Mouse (Mus musculus): ENCODE results near the gene Ndufaf2. TPM values are rescaled to one million over a fixed set of nuclear protein-coding genes. Genes with fewer than 3 reads are reported as not detected.
A peak's percentile ranks its signal among the peaks of the same experiment; 100 is the strongest.

Ndufaf2 gene
- polyA plus RNA-seq, 1 experiment: 4.8 TPM

- DNase-seq (ENCODE audit: low read depth): no peak
Observed at GRCm38 (mm10) chr13:108086036-108086435, 72.4 kb downstream of the Ndufaf2 start.

DNA sequence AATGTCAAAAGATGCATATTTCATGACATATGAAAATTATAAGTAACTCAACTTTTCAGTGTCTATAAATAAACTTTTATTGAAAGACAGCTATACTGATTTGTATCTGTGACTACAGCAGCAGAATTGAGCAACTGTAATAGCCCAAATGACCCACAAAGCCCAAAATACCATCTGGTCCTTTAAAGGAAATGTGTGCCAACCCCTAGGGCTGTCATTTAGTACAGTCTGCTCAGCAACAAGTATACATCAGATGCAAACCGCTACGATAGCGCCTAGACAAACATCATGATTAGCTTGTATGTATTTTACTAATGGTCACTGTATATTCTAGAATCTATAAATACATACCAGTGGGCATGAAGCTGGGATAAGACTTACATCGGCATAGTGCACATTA, 74.3 kb downstream of the Ndufaf2 start:
- DNase-seq (ENCODE audit: low read depth): no peak

DNA sequence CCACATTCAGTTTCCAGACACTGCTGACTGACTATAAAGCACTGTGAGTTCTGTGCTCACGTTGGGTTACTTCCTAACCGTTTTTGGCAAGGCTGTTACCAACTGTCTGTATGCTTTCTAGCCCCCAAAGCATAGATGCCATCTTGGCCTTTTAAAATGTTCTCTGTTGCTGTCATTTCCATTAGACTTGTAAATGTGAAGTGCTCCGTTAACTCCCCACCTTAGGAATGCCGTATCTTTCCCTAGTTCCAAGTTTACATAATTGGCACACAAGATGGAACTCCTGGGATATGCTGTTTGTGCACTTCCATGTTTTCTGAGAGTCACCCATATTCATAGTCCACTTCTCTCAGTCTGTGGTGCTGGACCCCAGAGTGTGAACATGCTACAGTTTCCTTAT, 80.5 kb downstream of the Ndufaf2 start:
- DNase-seq (ENCODE audit: low read depth): no peak

- no peak for DNase-seq (ENCODE audit: low read depth)
Observed at GRCm38 (mm10) chr13:108077476-108077875, 80.9 kb downstream of the Ndufaf2 start.

GRCm38 (mm10) chr13:108070171-108070570, 88.3 kb downstream of the Ndufaf2 start:
- DNase-seq (ENCODE audit: low read depth): no peak

- no peak for DNase-seq (ENCODE audit: low read depth)
Observed at GRCm38 (mm10) chr13:108069151-108069550, 89.3 kb downstream of the Ndufaf2 start.

GRCm38 (mm10) chr13:108066021-108066420, 92.4 kb downstream of the Ndufaf2 start:
- DNase-seq (ENCODE audit: low read depth): no peak

DNA sequence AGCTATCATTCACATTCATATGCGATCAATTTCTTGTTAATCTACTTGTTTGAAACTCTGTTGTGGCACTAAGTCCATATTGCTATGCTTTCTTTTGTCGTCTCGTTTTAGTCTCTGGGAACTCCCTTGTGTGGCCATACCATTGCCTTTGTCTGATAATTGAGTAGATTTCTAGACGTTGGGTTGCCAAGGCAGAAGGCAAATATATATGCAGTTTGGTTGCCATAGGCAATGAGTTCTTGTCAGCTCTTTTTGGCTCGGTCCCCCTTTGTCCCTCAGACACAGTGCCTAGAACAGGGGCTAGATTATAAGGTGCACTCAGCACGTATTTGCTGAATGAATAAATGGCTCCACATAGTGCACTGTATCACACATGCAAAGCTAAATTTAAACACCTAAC, 94.1 kb downstream of the Ndufaf2 start:
- no peak for DNase-seq (ENCODE audit: low read depth)

DNA sequence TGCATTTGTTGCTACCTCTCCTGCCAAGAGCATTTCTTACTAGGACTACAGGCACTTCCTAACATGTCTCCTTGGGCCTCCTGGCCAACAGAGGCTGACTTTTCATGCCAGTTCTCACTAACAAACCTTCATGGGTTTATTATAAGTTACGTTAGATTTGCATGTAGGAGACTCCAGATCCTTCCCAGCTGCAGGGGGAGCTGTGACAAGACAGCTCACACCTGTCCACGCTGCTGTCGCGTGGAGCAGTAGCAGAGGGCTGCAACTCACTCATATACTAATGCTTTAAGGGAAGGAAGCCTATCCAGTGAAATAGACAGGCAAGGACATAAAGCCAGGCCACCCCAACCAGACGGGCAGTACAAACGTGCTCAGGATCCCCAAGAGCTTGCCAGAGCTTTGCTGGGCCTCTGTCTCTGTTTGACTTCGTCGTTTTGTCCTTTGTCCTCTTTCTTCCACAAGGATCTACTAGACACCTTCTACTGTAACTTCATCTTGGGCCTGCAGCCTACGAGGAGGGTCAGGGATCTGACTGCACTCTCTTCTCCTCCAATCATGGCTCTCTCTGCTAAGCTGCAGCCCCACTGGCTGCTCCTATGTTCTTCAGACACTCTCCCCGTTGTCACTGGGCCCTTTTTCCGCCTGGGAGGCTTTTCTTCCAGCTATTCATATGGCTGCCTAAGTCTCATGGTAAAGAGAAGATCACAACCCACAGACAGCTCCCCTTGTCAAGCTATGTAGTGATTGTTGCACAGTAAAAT, 94.9 kb downstream of the Ndufaf2 start:
- no peak for DNase-seq (ENCODE audit: low read depth)

GRCm38 (mm10) chr13:108062900-108063299, 95.5 kb downstream of the Ndufaf2 start:
- DNase-seq (ENCODE audit: low read depth): no peak

- DNase-seq (ENCODE audit: low read depth): no peak
Observed at GRCm38 (mm10) chr13:108060936-108061578, 97.4 kb downstream of the Ndufaf2 start.

GRCm38 (mm10) chr13:108060286-108060885, 98.0 kb downstream of the Ndufaf2 start:
- no peak for DNase-seq (ENCODE audit: low read depth)

GRCm38 (mm10) chr13:108056896-108057295, 101.5 kb downstream of the Ndufaf2 start:
- DNase-seq (ENCODE audit: low read depth): no peak

- DNase-seq (ENCODE audit: low read depth): no peak
Observed at GRCm38 (mm10) chr13:108047364-108047763, 111.1 kb downstream of the Ndufaf2 start.

DNA sequence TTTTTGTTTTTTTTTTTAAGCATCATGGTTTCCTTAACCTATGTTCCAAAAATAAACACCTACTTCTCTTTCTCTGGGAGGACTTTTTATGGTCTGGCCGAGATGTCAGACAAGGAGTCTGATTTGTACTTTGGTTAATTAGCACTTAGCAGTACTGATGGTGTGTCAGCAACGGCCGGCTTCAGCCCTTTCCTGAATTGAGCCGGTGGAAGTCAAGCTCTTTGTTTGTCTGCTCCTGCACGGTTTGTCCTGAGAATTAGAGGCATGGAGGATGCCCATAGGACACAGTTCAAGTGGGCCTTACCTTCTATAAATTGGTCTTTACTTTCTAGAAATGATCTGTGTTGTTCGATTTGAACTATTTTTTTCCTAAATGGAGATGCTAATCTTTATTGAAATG, 111.5 kb downstream of the Ndufaf2 start:
- DNase-seq (ENCODE audit: low read depth): no peak

GRCm38 (mm10) chr13:108046071-108046470, 112.4 kb downstream of the Ndufaf2 start:
- no peak for DNase-seq (ENCODE audit: low read depth)

GRCm38 (mm10) chr13:108045646-108046045, 112.8 kb downstream of the Ndufaf2 start:
- DNase-seq (ENCODE audit: low read depth): no peak

DNA sequence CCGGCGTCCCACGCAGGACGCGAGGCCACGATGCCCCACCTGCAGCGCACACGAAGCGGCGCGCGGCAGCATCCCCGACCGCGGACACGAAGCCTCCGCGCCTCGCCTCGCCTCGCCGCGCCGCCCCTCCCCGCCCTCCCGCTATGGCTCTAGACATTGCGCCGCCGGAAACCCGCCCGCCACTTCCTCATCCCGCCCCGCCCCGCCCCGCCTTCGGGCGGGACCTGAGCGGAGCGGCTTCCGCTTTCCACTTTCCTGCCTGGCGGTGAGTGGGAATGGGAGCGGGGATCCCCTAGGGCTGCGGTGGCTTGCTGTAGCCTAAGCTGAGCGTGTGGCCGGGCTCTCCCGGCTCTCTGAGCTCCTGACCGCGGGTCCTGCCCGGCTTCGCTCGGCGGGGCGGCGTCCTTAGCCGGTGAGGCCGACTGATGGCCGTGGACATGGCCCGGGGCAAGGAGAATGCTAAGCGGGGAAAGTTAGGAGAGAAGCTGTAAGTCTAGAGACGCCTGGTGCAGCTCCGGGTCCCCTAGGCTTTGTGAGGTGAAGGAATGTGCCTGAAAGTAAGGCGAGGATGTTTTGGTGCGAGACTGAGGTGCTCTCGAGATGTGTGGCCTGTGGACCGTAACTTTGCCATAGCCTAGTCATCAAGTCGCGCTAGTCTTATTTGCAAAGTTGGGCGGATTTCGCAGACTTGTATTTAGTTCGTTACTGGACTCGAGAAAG, 114.0 kb downstream of the Ndufaf2 start, which contains the start of gene Smim15:
TSS of gene Smim15 (plus strand) at position 225 of the 720 bp plus-strand sequence.
- no peak for DNase-seq (ENCODE audit: low read depth)

DNA sequence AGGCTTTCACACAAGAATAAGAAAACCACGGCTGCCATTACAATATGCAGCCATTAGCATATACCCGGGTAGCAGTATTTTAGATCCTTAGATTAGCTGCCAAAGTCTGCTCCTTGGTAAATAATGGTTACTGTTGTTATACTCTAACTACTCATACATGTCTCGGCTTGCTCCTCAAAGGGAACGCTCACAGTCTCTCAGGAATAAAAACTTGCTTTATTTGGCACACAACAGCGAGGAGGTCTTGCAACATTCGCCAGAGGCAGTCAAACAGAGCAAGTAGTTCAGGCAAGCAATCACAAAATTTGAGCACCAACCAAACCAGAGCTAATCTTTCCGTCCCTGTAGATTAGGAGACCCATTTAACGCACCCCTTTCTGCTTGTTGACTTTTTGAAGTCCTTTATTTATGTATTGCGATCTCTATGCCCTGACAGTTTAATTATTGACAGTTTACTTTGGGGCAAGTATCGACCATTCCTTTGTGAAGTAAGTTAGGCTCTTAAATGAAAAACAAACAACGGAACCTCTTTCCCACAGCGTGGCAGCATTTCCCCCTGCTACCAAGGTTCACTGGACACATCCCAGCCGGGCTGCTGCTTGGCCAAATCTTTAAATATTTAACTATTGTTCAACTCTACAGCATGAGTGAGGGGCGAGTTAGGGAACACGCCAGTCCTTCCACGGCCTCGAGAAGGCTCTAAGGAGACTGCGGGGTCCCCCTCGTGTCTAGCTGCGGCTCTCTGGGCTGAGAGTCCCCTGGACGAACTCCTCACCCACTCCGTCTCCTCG, 114.8 kb downstream of the Ndufaf2 start:
- DNase-seq (ENCODE audit: low read depth): peak; percentile 99

- no peak for DNase-seq (ENCODE audit: low read depth)
Observed at GRCm38 (mm10) chr13:108041358-108041757, 117.1 kb downstream of the Ndufaf2 start.

DNA sequence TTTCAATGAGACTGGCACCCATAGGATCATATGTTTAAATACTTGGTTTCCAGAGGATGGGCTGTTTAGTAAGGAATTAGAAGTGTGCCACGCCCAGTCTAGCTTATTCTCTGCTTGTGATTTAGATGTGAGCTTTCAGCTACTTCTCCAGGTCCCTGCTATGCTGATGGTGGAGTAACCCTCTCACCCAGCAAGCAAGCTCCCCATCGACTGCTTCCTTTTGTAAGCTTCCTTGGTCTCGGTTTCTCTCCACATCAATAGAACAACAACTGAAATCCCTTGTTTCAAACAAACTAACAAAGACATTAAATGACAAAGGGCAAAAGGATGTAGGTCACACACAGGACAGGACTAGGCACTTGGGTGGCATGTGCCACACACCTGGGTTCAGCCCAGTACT, 118.0 kb downstream of the Ndufaf2 start:
- no peak for DNase-seq (ENCODE audit: low read depth)

All from gonadal fat pad, adult 2 months (tissue).